Mouse (Mus musculus): ENCODE measurements at regions not wholly inside any gene's neighbourhood (a gene's known extent, or its start where the extent isn't known, plus 50 kb on each side); places are given as distances from the start of the nearest gene placed in this dataset.

DNA sequence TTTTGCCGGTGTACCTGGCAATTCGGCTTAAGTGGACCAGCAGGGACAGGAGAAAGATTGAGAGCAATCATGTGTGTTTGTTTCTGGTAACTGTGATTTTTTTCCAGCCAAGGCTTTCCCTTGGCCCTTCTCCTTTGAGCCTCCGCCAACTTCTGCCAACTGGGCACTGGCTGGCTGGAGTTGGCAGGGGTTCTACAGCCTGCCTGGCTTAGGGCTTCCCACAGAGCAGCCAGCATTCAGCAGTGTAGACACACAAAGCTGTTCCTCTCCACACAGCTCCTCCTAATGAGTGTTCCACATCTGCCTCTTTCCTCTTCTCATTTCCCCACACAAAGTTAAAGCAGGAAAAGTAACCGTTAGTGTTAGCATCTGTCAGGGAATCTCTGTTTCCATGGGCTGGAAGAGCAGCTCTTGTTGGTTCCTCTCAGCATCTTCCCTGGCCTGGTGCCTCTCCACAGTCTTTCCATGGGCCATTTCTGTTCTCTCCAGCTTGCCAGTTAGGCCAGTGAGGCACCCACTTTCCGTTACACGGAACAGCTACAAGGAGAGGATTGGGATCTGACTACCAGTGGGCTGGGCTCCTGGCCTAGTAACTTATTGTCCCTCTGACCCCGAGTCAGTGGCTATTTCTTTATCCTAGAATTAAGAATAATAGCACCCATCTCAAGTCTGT is 68.0 kb upstream of the Rbm24 start:
- DNase-seq (ENCODE audit: low spot score in 2 of 2), result peak; percentile 42 to 76

DNA sequence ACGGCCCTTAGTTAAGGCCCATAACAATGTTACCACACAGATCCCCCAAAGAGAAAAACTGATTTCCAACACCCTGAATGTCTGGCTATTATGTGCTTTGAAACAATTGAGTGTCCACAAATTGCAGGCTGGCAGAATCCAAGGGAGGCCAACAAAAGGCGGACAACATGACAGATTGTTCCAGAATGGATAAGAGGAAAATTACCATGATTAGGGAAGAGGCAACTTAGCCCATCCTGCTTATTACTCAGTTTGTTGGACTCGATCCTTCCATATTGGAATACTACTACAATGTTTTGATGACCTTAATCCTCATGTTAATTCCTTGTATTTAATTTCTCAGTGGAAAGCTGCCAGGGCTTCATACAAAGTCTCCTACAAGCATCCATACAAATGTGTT is 62.9 kb upstream of the Rbm24 start:
- no peak for DNase-seq (ENCODE audit: low spot score in 2 of 2)

DNA sequence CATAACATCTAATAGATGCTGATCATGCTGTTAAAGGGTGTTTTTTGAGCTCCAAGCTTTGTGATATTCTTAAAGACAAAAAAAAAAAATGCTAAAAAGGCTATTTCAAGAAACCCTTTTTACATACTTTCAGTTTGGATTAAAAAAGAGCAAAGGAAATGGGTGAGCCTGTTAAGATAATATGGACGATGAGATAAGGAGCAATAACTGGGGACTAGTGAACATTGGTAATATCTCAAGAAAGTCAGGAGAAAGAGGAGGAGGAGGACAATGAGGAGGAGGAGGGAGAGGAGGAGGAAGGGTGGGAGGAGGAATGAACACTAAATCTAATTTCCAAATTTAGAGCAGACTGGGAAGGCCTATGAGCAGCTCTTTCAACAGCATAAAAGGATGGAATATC is 62.3 kb upstream of the Rbm24 start:
- DNase-seq (ENCODE audit: low spot score in 2 of 2), result no peak

GRCm38 (mm10) chr13:46357037-46357436 is 61.2 kb upstream of the Rbm24 start:
- no peak for DNase-seq (ENCODE audit: low spot score in 2 of 2)

DNA sequence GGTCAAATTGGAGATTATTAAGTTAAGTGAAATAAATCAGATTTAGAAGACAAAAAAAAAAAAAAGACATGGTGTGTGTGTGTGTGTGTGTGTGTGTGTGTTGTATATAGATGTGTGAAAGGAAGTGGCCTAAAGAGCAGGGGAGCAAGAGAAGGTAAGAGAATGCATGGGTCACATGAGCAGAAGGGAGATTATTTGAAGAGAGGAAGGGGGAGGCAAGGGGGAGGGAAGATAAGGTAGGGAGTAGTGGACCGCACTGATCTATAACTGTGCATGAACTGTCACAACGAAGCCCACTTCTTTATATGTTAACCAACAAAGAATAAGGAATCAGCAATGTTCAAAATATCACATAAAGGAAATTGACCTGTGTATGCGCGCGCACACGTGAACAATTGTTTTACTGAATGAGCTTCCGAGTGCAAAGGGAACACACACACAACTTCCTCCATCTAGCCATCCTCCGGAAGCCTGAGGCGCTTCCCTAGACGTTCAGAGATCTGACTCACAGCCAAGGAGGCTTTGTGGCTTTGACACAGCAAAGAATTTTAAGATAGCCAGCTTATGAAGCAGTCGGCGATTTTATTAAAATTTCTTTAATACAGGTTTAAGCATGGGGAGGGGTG is 57.6 kb upstream of the Rbm24 start:
- DNase-seq (ENCODE audit: low spot score in 2 of 2), result no peak

- DNase-seq (ENCODE audit: low spot score in 2 of 2), result peak; percentile 20 to 33
Measured at GRCm38 (mm10) chr13:46363456-46364201, 54.6 kb upstream of the Rbm24 start.

- no peak for DNase-seq (ENCODE audit: low spot score in 2 of 2)
Measured at GRCm38 (mm10) chr13:46364202-46364912, 53.9 kb upstream of the Rbm24 start.

GRCm38 (mm10) chr13:46365292-46365691 is 52.9 kb upstream of the Rbm24 start:
- no peak for DNase-seq (ENCODE audit: low spot score in 2 of 2)
